Mouse (Mus musculus) MEL (cell line): ENCODE results near the gene 9030612E09Rik. TPM values are rescaled to one million over a fixed set of nuclear protein-coding genes. Genes with fewer than 3 reads are reported as not detected.

Source experiments
- DNase-seq: peaks from one replicate; pipeline ENCODE4 v3.0.0; 2011; ENCODE audit warnings: low read depth, low spot score
- H3K27ac ChIP-seq: 2 replicates; pipeline ENCODE4 v1.5.1; 2012; ENCODE audit warnings: low read depth, mild to moderate bottlenecking, control low read depth, low read length, moderate library complexity; ENCODE audit not compliant: control insufficient read depth
- H3K27me3 ChIP-seq, 2 experiments: fragments of 150-350 bp in 1 of 2; sonication (generic) in 1 of 2; 2 replicates each; pipeline ENCODE4 v1.6.1; 2012; ENCODE audit warnings: low read length in 2 of 2, mild to moderate bottlenecking in 2 of 2, improper control_type of control experiment in 1 of 2, moderate library complexity in 1 of 2; ENCODE audit not compliant: insufficient read depth in 2 of 2, control insufficient read depth in 1 of 2
- H3K36me3 ChIP-seq, 2 experiments: 2 replicates each; pipeline ENCODE4 v1.6.1; 2012 to 2014; ENCODE audit warnings: low read length in 2 of 2, improper control_type of control experiment in 1 of 2, inconsistent platforms in 1 of 2, mild to moderate bottlenecking in 1 of 2; ENCODE audit not compliant: insufficient read depth in 2 of 2, control insufficient read depth in 1 of 2
- H3K4me1 ChIP-seq, 2 experiments: fragments of 150-350 bp in 1 of 2; sonication (generic) in 1 of 2; 2 replicates each; pipeline ENCODE4 v1.6.1; 2012; ENCODE audit warnings: low read length in 2 of 2, improper control_type of control experiment in 1 of 2, mild to moderate bottlenecking in 1 of 2; ENCODE audit not compliant: insufficient read depth in 2 of 2, control insufficient read depth in 1 of 2
- H3K4me3 ChIP-seq, 2 experiments: fragments of 150-350 bp in 1 of 2; sonication (generic) in 1 of 2; 2 replicates each; pipeline ENCODE4 v1.5.1; 2012; ENCODE audit warnings: low read depth in 2 of 2, low read length in 2 of 2, mild to moderate bottlenecking in 2 of 2, moderate library complexity in 2 of 2, control low read depth in 1 of 2, improper control_type of control experiment in 1 of 2; ENCODE audit not compliant: control insufficient read depth in 1 of 2, insufficient read depth in 1 of 2
- H3K79me2 ChIP-seq: 2 replicates; pipeline ENCODE4 v1.6.1; 2012; ENCODE audit warnings: mild to moderate bottlenecking, low read length, moderate library complexity; ENCODE audit not compliant: control insufficient read depth, poor library complexity, insufficient read depth
- H3K9ac ChIP-seq: 2 replicates; pipeline ENCODE4 v1.6.1; 2012; ENCODE audit warnings: low read depth, mild to moderate bottlenecking, control low read depth, low read length, moderate library complexity; ENCODE audit not compliant: control insufficient read depth, poor library complexity, severe bottlenecking
- H3K9me3 ChIP-seq: fragments of 150-350 bp; sonication (generic); replicated peaks from 2 replicates; pipeline ENCODE4 v1.6.1; 2012; ENCODE audit warnings: mild to moderate bottlenecking, low read length, improper control_type of control experiment, moderate library complexity; ENCODE audit not compliant: insufficient read depth
- BHLHE40 ChIP-seq: IDR thresholded peaks from 2 replicates; pipeline ENCODE4 v1.6.1; 2012; ENCODE audit warnings: low read depth, mild to moderate bottlenecking, inconsistent platforms, low read length, improper control_type of control experiment, borderline replicate concordance
- CHD1 ChIP-seq: IDR thresholded peaks from 2 replicates; pipeline ENCODE4 v1.6.1; 2012; ENCODE audit warnings: low read depth, mild to moderate bottlenecking, inconsistent platforms, low read length, improper control_type of control experiment
- CHD2 ChIP-seq: IDR thresholded peaks from 2 replicates; pipeline ENCODE4 v1.6.1; 2011; ENCODE audit warnings: low read length, improper control_type of control experiment
- CTCF ChIP-seq, 3 experiments: IDR thresholded peaks in 2 of 3; conservative IDR thresholded peaks in 1 of 3; 2 replicates each; pipeline ENCODE4 v1.5.1; 2011 to 2012; ENCODE audit warnings: low read length in 3 of 3, low read depth in 2 of 3, mild to moderate bottlenecking in 2 of 3, improper control_type of control experiment in 1 of 3, inconsistent platforms in 1 of 3, mixed read lengths in 1 of 3, moderate library complexity in 1 of 3; ENCODE audit not compliant: control insufficient read depth in 1 of 3, insufficient read depth in 1 of 3, poor library complexity in 1 of 3, severe bottlenecking in 1 of 3
- E2F4 ChIP-seq: IDR thresholded peaks from 2 replicates; pipeline ENCODE4 v1.6.1; 2011; ENCODE audit warnings: low read depth, low read length, improper control_type of control experiment, borderline replicate concordance
- ELF1 ChIP-seq: IDR thresholded peaks from 2 replicates; pipeline ENCODE4 v1.6.1; 2014; ENCODE audit warnings: low read depth, mild to moderate bottlenecking, inconsistent platforms, low read length, improper control_type of control experiment, moderate library complexity
- EP300 ChIP-seq, 2 experiments: IDR thresholded peaks; 2 replicates each; pipeline ENCODE4 v1.6.1; 2011; ENCODE audit warnings: improper control_type of control experiment in 2 of 2, low read length in 2 of 2, low read depth in 1 of 2, mild to moderate bottlenecking in 1 of 2
- ETS1 ChIP-seq: IDR thresholded peaks from 2 replicates; pipeline ENCODE4 v1.6.1; 2012; ENCODE audit warnings: low read depth, mild to moderate bottlenecking, inconsistent platforms, low read length, improper control_type of control experiment, moderate library complexity
- GABPA ChIP-seq: IDR thresholded peaks from 2 replicates; pipeline ENCODE4 v1.6.1; 2012; ENCODE audit warnings: low read depth, mild to moderate bottlenecking, inconsistent platforms, low read length, improper control_type of control experiment, moderate library complexity
- GATA1 ChIP-seq: IDR thresholded peaks from 2 replicates; pipeline ENCODE4 v1.6.1; 2011; ENCODE audit warnings: low read depth, low read length, improper control_type of control experiment
- HCFC1 ChIP-seq: IDR thresholded peaks from 2 replicates; pipeline ENCODE4 v1.6.1; 2012; ENCODE audit warnings: low read depth, mild to moderate bottlenecking, inconsistent platforms, low read length, improper control_type of control experiment, moderate library complexity
- JUND ChIP-seq: IDR thresholded peaks from 2 replicates; pipeline ENCODE4 v1.6.1; 2011; ENCODE audit warnings: low read depth, mild to moderate bottlenecking, improper control_type of control experiment, low read length
- KAT2A ChIP-seq: conservative IDR thresholded peaks from 2 replicates; pipeline ENCODE4 v1.6.1; 2012; ENCODE audit warnings: low read depth, low read length, improper control_type of control experiment, inconsistent platforms
- MAFK ChIP-seq: IDR thresholded peaks from 2 replicates; pipeline ENCODE4 v1.6.1; 2011; ENCODE audit warnings: low read depth, mild to moderate bottlenecking, low read length, improper control_type of control experiment, borderline replicate concordance
- MAX ChIP-seq: IDR thresholded peaks from 2 replicates; pipeline ENCODE4 v1.6.1; 2011; ENCODE audit warnings: low read length, improper control_type of control experiment
- MAZ ChIP-seq: IDR thresholded peaks from 2 replicates; pipeline ENCODE4 v1.6.1; 2012; ENCODE audit warnings: low read depth, mild to moderate bottlenecking, inconsistent platforms, low read length, improper control_type of control experiment
- MEF2A ChIP-seq: IDR thresholded peaks from 2 replicates; pipeline ENCODE4 v1.6.1; 2014; ENCODE audit warnings: low read depth, mild to moderate bottlenecking, inconsistent platforms, low read length, improper control_type of control experiment; ENCODE audit not compliant: poor library complexity, insufficient replicate concordance, severe bottlenecking; ENCODE audit errors: extremely low read depth
- MXI1 ChIP-seq: IDR thresholded peaks from 2 replicates; pipeline ENCODE4 v1.6.1; 2011; ENCODE audit warnings: mild to moderate bottlenecking, low read depth, low read length, improper control_type of control experiment
- MYB ChIP-seq: IDR thresholded peaks from 2 replicates; pipeline ENCODE4 v1.6.1; 2011; ENCODE audit warnings: mild to moderate bottlenecking, low read depth, low read length, improper control_type of control experiment
- MYC ChIP-seq: IDR thresholded peaks from 2 replicates; pipeline ENCODE4 v1.6.1; 2011; ENCODE audit warnings: low read depth, mild to moderate bottlenecking, low read length, improper control_type of control experiment, moderate library complexity
- NELFE ChIP-seq: IDR thresholded peaks from 2 replicates; pipeline ENCODE4 v1.6.1; 2011; ENCODE audit warnings: low read depth, low read length, improper control_type of control experiment
- NRF1 ChIP-seq: IDR thresholded peaks from 2 replicates; pipeline ENCODE4 v1.6.1; 2014; ENCODE audit warnings: low read depth, mild to moderate bottlenecking, inconsistent platforms, low read length, improper control_type of control experiment, moderate library complexity; ENCODE audit not compliant: poor library complexity, insufficient read depth, severe bottlenecking
- POLR2A ChIP-seq, 2 experiments: IDR thresholded peaks; 2 replicates each; pipeline ENCODE4 v1.6.1; 2011 to 2012; ENCODE audit warnings: low read length in 2 of 2, mild to moderate bottlenecking in 2 of 2, control low read depth in 1 of 2, improper control_type of control experiment in 1 of 2, low read depth in 1 of 2, moderate library complexity in 1 of 2; ENCODE audit not compliant: control insufficient read depth in 1 of 2, insufficient read depth in 1 of 2, poor library complexity in 1 of 2
- POLR2AphosphoS2 ChIP-seq: IDR thresholded peaks from 2 replicates; pipeline ENCODE4 v1.6.1; 2011; ENCODE audit warnings: low read length, improper control_type of control experiment
- POLR2AphosphoS5 ChIP-seq: IDR thresholded peaks from 2 replicates; pipeline ENCODE4 v1.6.1; 2012; ENCODE audit warnings: low read depth, borderline replicate concordance, mild to moderate bottlenecking, inconsistent platforms, low read length, moderate library complexity, mixed read lengths
- RAD21 ChIP-seq: IDR thresholded peaks from 2 replicates; pipeline ENCODE4 v1.6.1; 2011; ENCODE audit warnings: mild to moderate bottlenecking, low read depth, low read length, improper control_type of control experiment
- RCOR1 ChIP-seq: IDR thresholded peaks from 2 replicates; pipeline ENCODE4 v1.6.1; 2012; ENCODE audit warnings: low read depth, mild to moderate bottlenecking, inconsistent platforms, low read length, improper control_type of control experiment
- SIN3A ChIP-seq: IDR thresholded peaks from 2 replicates; pipeline ENCODE4 v1.6.1; 2012; ENCODE audit warnings: low read length, improper control_type of control experiment, inconsistent platforms
- SMC3 ChIP-seq: IDR thresholded peaks from 2 replicates; pipeline ENCODE4 v1.6.1; 2011; ENCODE audit warnings: low read depth, low read length, improper control_type of control experiment
- TAL1 ChIP-seq: IDR thresholded peaks from 2 replicates; pipeline ENCODE4 v1.6.1; 2012; ENCODE audit warnings: mild to moderate bottlenecking, inconsistent platforms, low read length, moderate library complexity, mixed read lengths
- TBP ChIP-seq: IDR thresholded peaks from 2 replicates; pipeline ENCODE4 v1.8.0; 2011; ENCODE audit warnings: low read depth, low read length, improper control_type of control experiment
- TCF12 ChIP-seq: IDR thresholded peaks from 2 replicates; pipeline ENCODE4 v1.6.1; 2014; ENCODE audit warnings: low read depth, mild to moderate bottlenecking, inconsistent platforms, low read length, improper control_type of control experiment, moderate library complexity
- UBTF ChIP-seq: IDR thresholded peaks from 2 replicates; pipeline ENCODE4 v1.6.1; 2012; ENCODE audit warnings: low read depth, mild to moderate bottlenecking, inconsistent platforms, low read length, improper control_type of control experiment, moderate library complexity, borderline replicate concordance; ENCODE audit not compliant: insufficient read depth
- USF1 ChIP-seq: IDR thresholded peaks from 2 replicates; pipeline ENCODE4 v1.6.1; 2014; ENCODE audit warnings: low read depth, mild to moderate bottlenecking, inconsistent platforms, low read length, improper control_type of control experiment, moderate library complexity
- USF2 ChIP-seq, 2 experiments: IDR thresholded peaks; 2 replicates each; pipeline ENCODE4 v1.6.1; 2011 to 2012; ENCODE audit warnings: improper control_type of control experiment in 2 of 2, low read length in 2 of 2, borderline replicate concordance in 1 of 2, inconsistent platforms in 1 of 2, low read depth in 1 of 2, mild to moderate bottlenecking in 1 of 2; ENCODE audit not compliant: insufficient read depth in 1 of 2
- ZC3H11A ChIP-seq: IDR thresholded peaks from 2 replicates; pipeline ENCODE4 v1.6.1; 2012; ENCODE audit warnings: low read depth, mild to moderate bottlenecking, inconsistent platforms, low read length, improper control_type of control experiment
- ZKSCAN1 ChIP-seq: IDR thresholded peaks from 2 replicates; pipeline ENCODE4 v1.6.1; 2012; ENCODE audit warnings: low read depth, mild to moderate bottlenecking, inconsistent platforms, low read length, improper control_type of control experiment, moderate library complexity
- ZMIZ1 ChIP-seq: IDR thresholded peaks from 2 replicates; pipeline ENCODE4 v1.6.1; 2012; ENCODE audit warnings: low read depth, mild to moderate bottlenecking, inconsistent platforms, low read length, improper control_type of control experiment, moderate library complexity
- ZNF384 ChIP-seq: IDR thresholded peaks from 2 replicates; pipeline ENCODE4 v1.6.1; 2012; ENCODE audit warnings: low read depth, mild to moderate bottlenecking, inconsistent platforms, low read length, improper control_type of control experiment
- polyA plus RNA-seq, 2 experiments: library from polyadenylated mRNA; stranded (reverse) in 1 of 2; unstranded in 1 of 2; fragments of >175 nt in 1 of 2; fragments of >200 nt in 1 of 2; gene quantifications; 2 replicates each; pipeline versions ENCODE4 v1.2.1 to v1.2.4; 2012; ENCODE audit warnings: low replicate concordance in 2 of 2, low read depth in 1 of 2; ENCODE audit not compliant: insufficient read length in 2 of 2, insufficient read depth in 1 of 2, missing spikeins in 1 of 2
- total RNA-seq: library from RNA; depleted of rRNA; stranded (reverse); fragments of 300-350 nt; gene quantifications from 2 replicates; pipeline ENCODE4 v1.2.3, GENCODE M21; 2012

Gene 9030612E09Rik
- total and polyA plus RNA-seq, 3 experiments: not detected

DNA sequence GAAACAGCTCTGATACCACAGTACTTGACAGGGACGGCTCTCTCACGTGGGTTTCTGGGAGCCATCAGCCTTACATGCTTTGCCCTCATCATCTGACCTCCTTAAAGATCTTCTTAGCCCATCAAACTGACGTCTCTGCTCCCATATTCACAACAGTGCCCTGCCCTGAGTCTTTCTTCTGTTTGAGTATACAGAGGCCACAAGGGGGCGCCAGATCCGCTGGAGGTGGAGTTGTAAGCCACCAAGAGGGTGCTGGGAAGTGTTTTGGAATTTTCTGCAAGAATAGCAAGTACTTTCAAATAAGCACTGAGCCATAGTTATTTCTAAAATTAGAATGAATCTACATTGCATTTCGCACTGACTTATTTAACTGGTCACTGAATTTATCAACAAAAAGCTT lies 37.4 kb downstream of the 9030612E09Rik start:
- TF ChIP-seq UBTF (no peak), MXI1 (no peak), ZNF384 (0 out of 2 replicates have a peak, but pooled peaks have one; percentile 10), ZC3H11A (peak; percentile 83), NELFE (no peak), TCF12 (no peak), POLR2AphosphoS5 (no peak), MEF2A (no peak), TAL1 (no peak), BHLHE40 (no peak), RCOR1 (no peak), RAD21 (peak; percentile 81), EP300 (IDR thresholded peaks at IDR 0.05; ENCODE audit: low read depth in 1 of 2, low read length in 2 of 2) (no peak), NRF1 (no peak), GABPA (no peak), MAFK (no peak), MYB (no peak), ELF1 (no peak), E2F4 (no peak), TBP (no peak), ZMIZ1 (no peak), SIN3A (no peak), KAT2A (no peak), USF1 (no peak), POLR2A (IDR thresholded peaks at IDR 0.05; ENCODE audit: control insufficient read depth in 1 of 2, insufficient read depth in 1 of 2, low read depth in 1 of 2, low read length in 2 of 2, poor library complexity in 1 of 2) (no peak), MAZ (no peak), CHD2 (no peak), ZKSCAN1 (no peak), GATA1 (no peak), MAX (no peak), POLR2AphosphoS2 (no peak), CTCF (IDR thresholded peaks at IDR 0.05 in 2 of 3, conservative IDR thresholded peaks at IDR 0.05 in 1 of 3; ENCODE audit: control insufficient read depth in 1 of 3, insufficient read depth in 1 of 3, low read depth in 2 of 3, low read length in 3 of 3, poor library complexity in 1 of 3, severe bottlenecking in 1 of 3) (peak; percentile 66 to 95 (median 94)), ETS1 (no peak), SMC3 (peak; percentile 97), CHD1 (no peak), MYC (no peak), USF2 (IDR thresholded peaks at IDR 0.05; ENCODE audit: borderline replicate concordance in 1 of 2, insufficient read depth in 1 of 2, low read depth in 1 of 2, low read length in 2 of 2) (no peak), HCFC1 (no peak), JUND (no peak)
- TF ChIP-seq, all 39 proteins: peak for 5
- H3K9me3 ChIP-seq: no peaks in the 10 kb centered on the region
- H3K4me1 ChIP-seq: no peaks in the 10 kb centered on the region
- no peaks in the 10 kb centered on the region for H3K27me3 ChIP-seq
- peak; percentile 81 for DNase-seq
- no peak overlapping the region for H3K27ac ChIP-seq
- no peak overlapping the region for H3K4me3 ChIP-seq
- no peaks in the 10 kb centered on the region for H3K79me2 ChIP-seq
- H3K36me3 ChIP-seq: no peaks in the 10 kb centered on the region
- no peak overlapping the region for H3K9ac ChIP-seq
